Mouse (Mus musculus) gastrocnemius, adult 2 months (tissue): Measurements from ENCODE around the gene Tep1. TPM values are rescaled to one million over a fixed set of nuclear protein-coding genes. Genes with fewer than 3 reads are reported as not detected.
A peak's percentile ranks its signal among the peaks of the same experiment; 100 is the strongest.

Experiments
- DNase-seq: peaks from one replicate; pipeline ENCODE4 v3.0.0; 2022
- H3K27ac ChIP-seq: fragments of 200-600 bp; 2 replicates; pipeline ENCODE4 v1.8.1; 2022; ENCODE audit warnings: mild to moderate bottlenecking
- H3K4me3 ChIP-seq: fragments of 200-600 bp; 2 replicates; pipeline ENCODE4 v1.8.1; 2022; ENCODE audit warnings: mild to moderate bottlenecking, moderate library complexity
- CTCF ChIP-seq: fragments of 200-600 bp; IDR thresholded peaks from 2 replicates; pipeline ENCODE4 v1.8.1; 2022; ENCODE audit warnings: antibody characterized with exemption, mild to moderate bottlenecking, moderate library complexity
- intact Hi-C: fragments of 180-260 bp; cut with DNase I; formaldehyde crosslinking; loops from one replicate; pipeline ENCODE4 v1.15.1; 2025
- total RNA-seq, 2 experiments: library from RNA; stranded (reverse); gene quantifications; 2 replicates each; pipeline ENCODE4 v1.2.3; 2021

Tep1 gene
- total RNA-seq, 2 experiments from 2014 or later: 6.6 to 9.5 TPM

- no peak overlapping the region for H3K4me3 ChIP-seq
- H3K27ac ChIP-seq: no peak overlapping the region
- no peak for TF ChIP-seq CTCF
- intact Hi-C loops: no loop called here
- no peak for DNase-seq
Measured at GRCm38 (mm10) chr14:50802441-50802840, 67.9 kb downstream of the Tep1 start.

GRCm38 (mm10) chr14:50799502-50800259 is 70.7 kb downstream of the Tep1 start:
- H3K4me3 ChIP-seq: no peak overlapping the region
- peak overlapping the region; percentile 20; the same call in 1 of the 2 replicates for H3K27ac ChIP-seq
- DNase-seq: peak; percentile 21
- intact Hi-C loops: loop anchor here (1.0 kb wide), 1 partner anchor 264 kb away; no protein-coding TSS in a partner anchor
- peak; percentile 81 for TF ChIP-seq CTCF

- intact Hi-C loops: no loop called here
- peak; percentile 41 for TF ChIP-seq CTCF
- DNase-seq: no peak
- Histone ChIP-seq H3K4me3 (no peak overlapping the region), H3K27ac (no peak overlapping the region)
Measured at GRCm38 (mm10) chr14:50798512-50798911, 71.8 kb downstream of the Tep1 start.

GRCm38 (mm10) chr14:50796464-50796863 is 73.9 kb downstream of the Tep1 start:
- no peak overlapping the region for H3K4me3 ChIP-seq
- DNase-seq: no peak
- intact Hi-C loops: no loop called here
- TF ChIP-seq CTCF: no peak
- H3K27ac ChIP-seq: no peak overlapping the region

- H3K4me3 ChIP-seq: no peak overlapping the region
- no peak overlapping the region for H3K27ac ChIP-seq
- no peak for DNase-seq
- intact Hi-C loops: no loop called here
- TF ChIP-seq CTCF: no peak
Measured at GRCm38 (mm10) chr14:50795965-50796364, 74.4 kb downstream of the Tep1 start.

- no peak for DNase-seq
- Histone ChIP-seq H3K4me3 (no peak overlapping the region), H3K27ac (no peak overlapping the region)
- no peak for TF ChIP-seq CTCF
- intact Hi-C loops: no loop called here
Measured at GRCm38 (mm10) chr14:50795261-50795935, 75.0 kb downstream of the Tep1 start.

- Histone ChIP-seq H3K4me3 (no peak overlapping the region), H3K27ac (no peak overlapping the region)
- intact Hi-C loops: no loop called here
- peak; percentile 10; the same call in 1 of the 2 replicates for TF ChIP-seq CTCF
- no peak for DNase-seq
Measured at GRCm38 (mm10) chr14:50788157-50788556, 82.2 kb downstream of the Tep1 start.

- TF ChIP-seq CTCF: peak; percentile 98
- DNase-seq: peak; percentile 92
- Histone ChIP-seq H3K27ac (peak within 1 kb of the TSS; percentile 87), H3K4me3 (peak within 1 kb of the TSS; percentile 100)
- intact Hi-C loops: no loop called here
Measured at GRCm38 (mm10) chr14:50785251-50785637, 85.1 kb downstream of the Tep1 start, which contains the start of gene Ttc5. Gene Ttc5 (minus strand): TSS chr14:50785519.

- H3K27ac ChIP-seq: peak overlapping the region; percentile 87
- DNase-seq: no peak
- intact Hi-C loops: no loop called here
- no peak for TF ChIP-seq CTCF
- peak overlapping the region; percentile 100 for H3K4me3 ChIP-seq
Measured at GRCm38 (mm10) chr14:50784391-50785250, 85.7 kb downstream of the Tep1 start.

- no peak for DNase-seq
- Histone ChIP-seq H3K4me3 (no peak overlapping the region), H3K27ac (no peak overlapping the region)
- intact Hi-C loops: no loop called here
- no peak for TF ChIP-seq CTCF
Measured at GRCm38 (mm10) chr14:50782166-50782565, 88.2 kb downstream of the Tep1 start.

Other genes starting within 250 kb of the Tep1 start
- gene Olfr745, start 231.2 kb downstream of the Tep1 start, total RNA-seq: not detected
- gene Olfr746, start 223.5 kb downstream of the Tep1 start, total RNA-seq: not detected
- not detected for gene Olfr747, start 177.4 kb downstream of the Tep1 start, total RNA-seq
- not detected for gene Olfr748, start 163.2 kb downstream of the Tep1 start, total RNA-seq
- not detected for gene Olfr749, start 125.5 kb downstream of the Tep1 start, total RNA-seq
- 1 to 10 TPM; 6.2 to 6.4 TPM for gene Ttc5, start 85.0 kb downstream of the Tep1 start, total RNA-seq
- gene Ccnb1ip1, start 62.8 kb downstream of the Tep1 start, total RNA-seq: not detected
- 10 to 100 TPM; 10.2 TPM for gene Parp2, start 62.7 kb downstream of the Tep1 start, total RNA-seq
- 10 to 100 TPM; 68.8 to 76.8 TPM for gene Klhl33, start 26.9 kb upstream of the Tep1 start, total RNA-seq
- gene Osgep, start 54.3 kb upstream of the Tep1 start, total RNA-seq: 10 to 100 TPM; 45.3 to 63.1 TPM
- gene Apex1, start 54.4 kb upstream of the Tep1 start, total RNA-seq: 10 to 100 TPM; 28.0 to 28.1 TPM
- 10 to 100 TPM; 16.2 to 16.6 TPM for gene Pip4p1, start 60.3 kb upstream of the Tep1 start, total RNA-seq
- gene Pnp, start 60.5 kb upstream of the Tep1 start, total RNA-seq: 1 to 10 TPM; 3.6 to 5.9 TPM
- gene Gm49342, start 74.0 kb upstream of the Tep1 start, total RNA-seq: 1 to 10 TPM; 2.9 to 7.8 TPM
- gene Pnp2, start 85.4 kb upstream of the Tep1 start, total RNA-seq: under 1 TPM in 1 of 2 experiments, not detected in 1; 0.47 TPM
- not detected for gene Rnase10, start 137.2 kb upstream of the Tep1 start, total RNA-seq
- not detected for gene Rnase9, start 171.3 kb upstream of the Tep1 start, total RNA-seq
- gene Rnase11, start 179.6 kb upstream of the Tep1 start, total RNA-seq: not detected
- gene Rnase12, start 187.1 kb upstream of the Tep1 start, total RNA-seq: not detected
- gene Olfr750, start 203.9 kb upstream of the Tep1 start, total RNA-seq: not detected
- gene Rnase4, start 220.5 kb upstream of the Tep1 start, total RNA-seq: 10 to 100 TPM; 34.6 to 40.1 TPM
- 1 to 10 TPM; 4.0 TPM for gene Ang, start 220.6 kb upstream of the Tep1 start, total RNA-seq
- gene Eddm3b, start 243.9 kb upstream of the Tep1 start, total RNA-seq: not detected